Mouse (Mus musculus): ENCODE measurements at regions not wholly inside any gene's neighbourhood (a gene's known extent, or its start where the extent isn't known, plus 50 kb on each side); places are given as distances from the start of the nearest gene placed in this dataset.
A peak's percentile ranks its signal among the peaks of the same experiment; 100 is the strongest.

DNA sequence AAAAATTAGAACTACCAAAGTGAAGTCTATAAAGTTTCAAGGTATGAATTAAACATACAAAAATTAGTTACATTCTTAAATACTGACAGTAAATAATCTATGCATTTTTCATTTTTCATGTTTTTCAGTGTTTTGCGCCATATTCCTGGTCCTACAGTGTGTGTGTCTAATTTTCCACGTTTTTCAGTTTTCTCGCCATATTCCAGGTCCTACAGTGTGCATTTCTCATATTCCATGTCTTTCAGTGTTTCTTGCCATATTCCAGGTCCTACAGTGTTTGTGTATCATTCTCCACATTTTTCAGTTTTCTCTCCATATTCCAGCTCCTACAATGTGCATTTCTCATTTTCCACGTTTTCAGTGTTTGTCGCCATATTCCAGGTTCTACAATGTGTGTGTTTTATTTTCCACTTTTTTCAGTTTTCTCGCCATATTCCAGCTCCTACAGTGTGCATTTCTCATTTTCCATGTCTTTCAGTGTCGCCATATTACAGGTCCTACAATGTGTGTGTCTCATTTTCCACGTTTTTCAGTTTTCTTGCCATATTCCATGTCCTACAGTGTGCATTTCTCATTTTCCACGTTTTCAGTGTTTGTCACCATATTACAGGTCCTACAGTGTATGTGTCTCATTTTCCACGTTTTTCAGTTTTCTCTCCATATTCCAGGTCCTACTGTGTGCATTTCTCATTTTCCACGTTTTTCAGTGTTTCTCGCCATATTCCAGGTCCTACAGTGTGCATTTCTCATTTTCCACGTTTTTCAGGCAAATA lies 373.2 kb downstream of the Kcnh5 start:
- ATAC-seq (ENCODE audit: insufficient read depth) (no peak), DNase-seq (ENCODE audit: low read depth in 3 of 3, low spot score in 3 of 3) (peak; percentile 34 to 44 (median 34))
- no peaks in the 10 kb centered on the region for H3K9me3 ChIP-seq (ENCODE audit: control insufficient read depth, low read length)
- H3K9ac ChIP-seq (replicated peaks), result no peak overlapping the region
- no peak overlapping the region for H3K27ac ChIP-seq
- no peaks in the 10 kb centered on the region for H3K36me3 ChIP-seq (replicated peaks; ENCODE audit: control insufficient read depth, insufficient read depth, low read depth)
- H3K4me1 ChIP-seq (replicated peaks; ENCODE audit: control insufficient read depth in 2 of 2, insufficient read depth in 2 of 2, low read length in 1 of 2), result no peaks in the 10 kb centered on the region
- H3K4me2 ChIP-seq (ENCODE audit: low read depth), result no peak overlapping the region
- no peaks in the 10 kb centered on the region for H3K27me3 ChIP-seq (ENCODE audit: control insufficient read depth, insufficient read depth, low read length)
- TF ChIP-seq CTCF (IDR thresholded peaks at IDR 0.05; ENCODE audit: low read depth), result no peak
- no peak for TF ChIP-seq EP300 (IDR thresholded peaks at IDR 0.05; ENCODE audit: low read depth)
- WGBS (ENCODE audit: insufficient replicate concordance), result 40% methylated on average over 13 of the region's 13 CpGs
- H3K4me3 ChIP-seq (ENCODE audit: insufficient read depth in 1 of 2, low read depth in 2 of 2, low read length in 2 of 2), result no peak overlapping the region

DNA sequence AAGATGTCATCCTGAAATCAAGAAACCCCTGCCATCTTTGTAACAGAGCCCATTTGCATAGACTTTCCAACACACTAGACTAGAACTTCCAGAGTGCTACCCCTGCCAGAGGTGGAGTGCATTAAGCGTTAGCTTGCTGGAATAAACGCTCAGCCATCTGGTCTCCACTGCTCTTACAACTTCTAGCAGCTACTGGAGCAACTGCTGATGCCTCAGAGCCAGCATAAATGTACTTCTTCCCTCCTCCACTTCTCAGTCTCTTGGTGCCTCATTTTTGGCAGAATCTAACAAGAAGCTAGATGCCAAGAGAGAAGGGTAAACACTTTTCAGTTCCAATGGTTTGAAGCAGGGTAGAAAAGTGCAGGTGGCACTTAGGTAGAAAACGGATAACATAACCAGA lies 385.1 kb downstream of the Kcnh5 start:
- no peak overlapping the region for H3K9ac ChIP-seq (replicated peaks)
- no peaks in the 10 kb centered on the region for H3K36me3 ChIP-seq (replicated peaks; ENCODE audit: control insufficient read depth, insufficient read depth, low read depth)
- DNase-seq (ENCODE audit: low read depth in 3 of 3, low spot score in 3 of 3) (no peak), ATAC-seq (ENCODE audit: insufficient read depth) (no peak)
- no peak for TF ChIP-seq EP300 (IDR thresholded peaks at IDR 0.05; ENCODE audit: low read depth)
- no peak for TF ChIP-seq CTCF (IDR thresholded peaks at IDR 0.05; ENCODE audit: low read depth)
- no peaks in the 10 kb centered on the region for H3K27me3 ChIP-seq (ENCODE audit: control insufficient read depth, insufficient read depth, low read length)
- no peaks in the 10 kb centered on the region for H3K4me1 ChIP-seq (replicated peaks; ENCODE audit: control insufficient read depth in 2 of 2, insufficient read depth in 2 of 2, low read length in 1 of 2)
- H3K4me3 ChIP-seq (ENCODE audit: insufficient read depth in 1 of 2, low read depth in 2 of 2, low read length in 2 of 2), result no peak overlapping the region
- 53% methylated on average over 3 of the region's 3 CpGs for WGBS (ENCODE audit: insufficient replicate concordance)
- H3K9me3 ChIP-seq (ENCODE audit: control insufficient read depth, low read length), result no peaks in the 10 kb centered on the region
- H3K27ac ChIP-seq, result no peak overlapping the region
- no peak overlapping the region for H3K4me2 ChIP-seq (ENCODE audit: low read depth)

DNA sequence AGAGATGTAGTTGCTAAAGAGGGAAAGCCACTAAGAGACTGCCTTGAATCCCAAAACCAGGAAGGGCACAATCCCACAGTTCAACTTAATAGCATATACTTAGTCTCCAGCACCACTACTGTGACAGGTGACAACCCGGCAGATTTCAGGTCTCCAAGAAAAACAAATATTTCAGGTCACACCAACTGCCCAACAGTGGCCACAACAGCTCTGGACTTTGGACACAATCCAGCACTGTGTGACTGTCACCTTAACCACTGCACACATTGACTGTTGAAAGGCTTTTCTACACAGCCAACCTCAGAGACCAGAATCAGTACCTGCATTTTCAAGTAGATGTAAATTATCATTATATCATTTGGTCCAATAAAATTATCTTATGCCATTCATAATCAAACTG lies 414.8 kb downstream of the Kcnh5 start:
- Histone ChIP-seq H3K27ac (no peak overlapping the region), H3K4me3 (ENCODE audit: insufficient read depth in 1 of 2, low read depth in 2 of 2, low read length in 2 of 2) (no peak overlapping the region), H3K36me3 (replicated peaks; ENCODE audit: control insufficient read depth, insufficient read depth, low read depth) (no peaks in the 10 kb centered on the region), H3K4me1 (replicated peaks; ENCODE audit: control insufficient read depth in 2 of 2, insufficient read depth in 2 of 2, low read length in 1 of 2) (no peaks in the 10 kb centered on the region), H3K27me3 (ENCODE audit: control insufficient read depth, insufficient read depth, low read length) (no peaks in the 10 kb centered on the region), H3K9me3 (ENCODE audit: control insufficient read depth, low read length) (no peaks in the 10 kb centered on the region), H3K9ac (replicated peaks) (no peak overlapping the region), H3K4me2 (ENCODE audit: low read depth) (no peak overlapping the region)
- ATAC-seq (ENCODE audit: insufficient read depth) (no peak; the same call in 1 of the 2 replicates), DNase-seq (ENCODE audit: low read depth in 3 of 3, low spot score in 3 of 3) (no peak)
- no peak for TF ChIP-seq EP300 (IDR thresholded peaks at IDR 0.05; ENCODE audit: low read depth)
- no peak for TF ChIP-seq CTCF (IDR thresholded peaks at IDR 0.05; ENCODE audit: low read depth)
- 68% methylated on average over 1 of the region's 1 CpGs for WGBS (ENCODE audit: insufficient replicate concordance)

DNA sequence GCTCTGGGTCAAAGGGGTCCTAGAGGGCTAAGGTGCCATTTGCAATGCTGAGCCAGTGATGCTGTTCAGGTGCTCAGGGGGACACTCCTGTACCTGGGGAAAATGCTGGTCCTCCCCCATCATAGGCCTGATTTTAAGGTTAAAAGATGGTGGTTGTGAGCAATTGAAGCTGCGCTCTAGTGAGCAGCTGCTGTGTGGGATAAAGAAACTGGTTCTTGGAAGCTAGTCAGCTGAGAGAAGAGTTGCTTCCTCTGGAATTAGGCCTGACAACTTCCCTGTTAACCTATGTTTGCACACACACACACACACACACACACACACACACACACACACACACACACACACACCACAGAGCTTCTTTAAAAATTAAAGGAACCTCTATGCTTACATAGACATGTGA lies 428.9 kb upstream of the Gm11042 start:
- no peaks in the 10 kb centered on the region for H3K27me3 ChIP-seq (ENCODE audit: control insufficient read depth, insufficient read depth, low read length)
- DNase-seq (ENCODE audit: low read depth in 3 of 3, low spot score in 3 of 3) (no peak), ATAC-seq (ENCODE audit: insufficient read depth) (no peak)
- H3K4me3 ChIP-seq (ENCODE audit: insufficient read depth in 1 of 2, low read depth in 2 of 2, low read length in 2 of 2), result no peak overlapping the region
- H3K9ac ChIP-seq (replicated peaks), result no peak overlapping the region
- WGBS (ENCODE audit: insufficient replicate concordance), result 86% methylated on average over 1 of the region's 1 CpGs
- no peaks in the 10 kb centered on the region for H3K4me1 ChIP-seq (replicated peaks; ENCODE audit: control insufficient read depth in 2 of 2, insufficient read depth in 2 of 2, low read length in 1 of 2)
- H3K9me3 ChIP-seq (ENCODE audit: control insufficient read depth, low read length), result no peaks in the 10 kb centered on the region
- no peak overlapping the region for H3K4me2 ChIP-seq (ENCODE audit: low read depth)
- no peaks in the 10 kb centered on the region for H3K36me3 ChIP-seq (replicated peaks; ENCODE audit: control insufficient read depth, insufficient read depth, low read depth)
- TF ChIP-seq EP300 (IDR thresholded peaks at IDR 0.05; ENCODE audit: low read depth), result no peak
- no peak for TF ChIP-seq CTCF (IDR thresholded peaks at IDR 0.05; ENCODE audit: low read depth)
- no peak overlapping the region for H3K27ac ChIP-seq

DNA sequence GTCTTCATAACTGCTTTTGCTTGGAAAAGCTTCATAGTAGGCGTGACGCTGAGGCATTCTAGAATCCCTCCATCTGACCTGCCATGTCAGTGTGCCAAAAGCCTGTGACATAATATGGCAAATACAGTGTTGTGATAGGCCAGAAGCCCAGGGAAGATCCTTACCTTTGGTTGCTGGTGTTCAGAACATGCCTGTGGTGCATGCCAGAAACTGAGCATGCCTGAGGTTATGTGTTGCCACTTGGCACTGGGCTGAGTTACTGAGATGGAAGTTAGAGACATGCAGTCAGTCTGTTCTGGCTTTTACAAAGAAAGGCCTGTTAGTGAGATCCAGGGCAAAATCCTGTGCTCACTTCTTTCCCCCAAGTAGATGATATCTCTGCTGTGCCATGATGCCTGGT lies 412.7 kb upstream of the Gm11042 start:
- WGBS (ENCODE audit: insufficient replicate concordance), result 80% methylated on average over 2 of the region's 2 CpGs
- no peaks in the 10 kb centered on the region for H3K36me3 ChIP-seq (replicated peaks; ENCODE audit: control insufficient read depth, insufficient read depth, low read depth)
- no peaks in the 10 kb centered on the region for H3K4me1 ChIP-seq (replicated peaks; ENCODE audit: control insufficient read depth in 2 of 2, insufficient read depth in 2 of 2, low read length in 1 of 2)
- H3K4me3 ChIP-seq (ENCODE audit: insufficient read depth in 1 of 2, low read depth in 2 of 2, low read length in 2 of 2), result no peak overlapping the region
- ATAC-seq (ENCODE audit: insufficient read depth) (no peak), DNase-seq (ENCODE audit: low read depth in 3 of 3, low spot score in 3 of 3) (no peak)
- no peak overlapping the region for H3K4me2 ChIP-seq (ENCODE audit: low read depth)
- no peaks in the 10 kb centered on the region for H3K27me3 ChIP-seq (ENCODE audit: control insufficient read depth, insufficient read depth, low read length)
- H3K9ac ChIP-seq (replicated peaks), result no peak overlapping the region
- no peak overlapping the region for H3K27ac ChIP-seq
- TF ChIP-seq CTCF (IDR thresholded peaks at IDR 0.05; ENCODE audit: low read depth), result no peak
- TF ChIP-seq EP300 (IDR thresholded peaks at IDR 0.05; ENCODE audit: low read depth), result no peak
- H3K9me3 ChIP-seq (ENCODE audit: control insufficient read depth, low read length), result no peaks in the 10 kb centered on the region; the same call in 1 of the 2 replicates
